Mouse (Mus musculus): Measurements from ENCODE around the gene Gm45716. TPM values are rescaled to one million over a fixed set of nuclear protein-coding genes. Genes with fewer than 3 reads are reported as not detected.
"Not testable (repeated sequence)": the region's sequence is repeated elsewhere in the genome, so short reads cannot be mapped to it uniquely, and the experiment has no call there.

The Gm45716 gene
- polyA plus RNA-seq, 1 experiment from 2014 or later, result 49.5 TPM

- H3K9ac ChIP-seq, result no peak overlapping the region
- no peak overlapping the region for H3K4me2 ChIP-seq
- no peak for ATAC-seq (ENCODE audit: insufficient number of reproducible peaks, low FRiP score)
- H3K27ac ChIP-seq (ENCODE audit: poor library complexity, severe bottlenecking), result no peak overlapping the region
- 91% methylated on average over 5 of the region's 5 CpGs for WGBS
- peaks cover 12% of the 10 kb centered on the region for H3K4me1 ChIP-seq (replicated peaks)
- no peaks in the 10 kb centered on the region for H3K9me3 ChIP-seq (replicated peaks)
- H3K27me3 ChIP-seq (replicated peaks), result no peaks in the 10 kb centered on the region
- H3K4me3 ChIP-seq, result no peak overlapping the region
- H3K36me3 ChIP-seq, result peaks cover 82% of the 10 kb centered on the region
Observed at GRCm38 (mm10) chr11:90268934-90269333, 81.5 kb downstream of the Gm45716 start.

GRCm38 (mm10) chr11:90269398-90270123 lies 82.1 kb downstream of the Gm45716 start:
- Histone ChIP-seq H3K4me2 (no peak overlapping the region), H3K4me3 (no peak overlapping the region), H3K4me1 (replicated peaks) (peaks cover 11% of the 10 kb centered on the region), H3K9ac (no peak overlapping the region), H3K27ac (ENCODE audit: poor library complexity, severe bottlenecking) (no peak overlapping the region), H3K36me3 (peaks cover 82% of the 10 kb centered on the region), H3K9me3 (replicated peaks) (no peaks in the 10 kb centered on the region), H3K27me3 (replicated peaks) (no peaks in the 10 kb centered on the region)
- no peak for ATAC-seq (ENCODE audit: insufficient number of reproducible peaks, low FRiP score)
- 70% methylated on average over 18 of the region's 18 CpGs for WGBS

- no peak overlapping the region for H3K27ac ChIP-seq (ENCODE audit: poor library complexity, severe bottlenecking)
- H3K4me1 ChIP-seq (replicated peaks), result peaks cover 10% of the 10 kb centered on the region
- no peak overlapping the region for H3K4me2 ChIP-seq
- ATAC-seq (ENCODE audit: insufficient number of reproducible peaks, low FRiP score), result no peak
- no peak overlapping the region for H3K9ac ChIP-seq
- H3K27me3 ChIP-seq (replicated peaks), result no peaks in the 10 kb centered on the region
- peaks cover 78% of the 10 kb centered on the region for H3K36me3 ChIP-seq
- no peaks in the 10 kb centered on the region for H3K9me3 ChIP-seq (replicated peaks)
- WGBS, result 83% methylated on average over 11 of the region's 11 CpGs
- H3K4me3 ChIP-seq, result no peak overlapping the region
Observed at GRCm38 (mm10) chr11:90270132-90270877, 82.8 kb downstream of the Gm45716 start.

GRCm38 (mm10) chr11:90274187-90274586 lies 86.7 kb downstream of the Gm45716 start:
- no peak overlapping the region for H3K27ac ChIP-seq (ENCODE audit: poor library complexity, severe bottlenecking)
- peaks cover 68% of the 10 kb centered on the region for H3K36me3 ChIP-seq
- WGBS, result 62% methylated on average over 1 of the region's 1 CpGs

GRCm38 (mm10) chr11:90275663-90276062 lies 88.2 kb downstream of the Gm45716 start:
- Histone ChIP-seq H3K4me3 (no peak overlapping the region), H3K9ac (no peak overlapping the region), H3K27me3 (replicated peaks) (no peaks in the 10 kb centered on the region), H3K36me3 (peaks cover 58% of the 10 kb centered on the region), H3K27ac (ENCODE audit: poor library complexity, severe bottlenecking) (no peak overlapping the region), H3K4me2 (no peak overlapping the region), H3K4me1 (replicated peaks) (peaks cover 12% of the 10 kb centered on the region), H3K9me3 (replicated peaks) (no peaks in the 10 kb centered on the region)
- whole genome bisulfite sequencing, result 85% methylated on average over 7 of the region's 7 CpGs
- ATAC-seq (ENCODE audit: insufficient number of reproducible peaks, low FRiP score), result no peak

More at GRCm38 (mm10) chr11:90274187-90274586, 86.7 kb downstream of the Gm45716 start:
- no peak overlapping the region for H3K4me2 ChIP-seq
- H3K4me1 ChIP-seq (replicated peaks), result peaks cover 12% of the 10 kb centered on the region
- H3K9me3 ChIP-seq (replicated peaks), result no peaks in the 10 kb centered on the region
- no peak overlapping the region for H3K9ac ChIP-seq
- no peaks in the 10 kb centered on the region for H3K27me3 ChIP-seq (replicated peaks)
- ATAC-seq (ENCODE audit: insufficient number of reproducible peaks, low FRiP score), result no peak
- no peak overlapping the region for H3K4me3 ChIP-seq

- WGBS, result 82% methylated on average over 8 of the region's 8 CpGs
- no peak overlapping the region for H3K27ac ChIP-seq (ENCODE audit: poor library complexity, severe bottlenecking)
- no peak for ATAC-seq (ENCODE audit: insufficient number of reproducible peaks, low FRiP score)
- no peaks in the 10 kb centered on the region for H3K9me3 ChIP-seq (replicated peaks)
- no peak overlapping the region for H3K4me3 ChIP-seq
- peaks cover 54% of the 10 kb centered on the region for H3K36me3 ChIP-seq
- no peaks in the 10 kb centered on the region for H3K27me3 ChIP-seq (replicated peaks)
- H3K4me1 ChIP-seq (replicated peaks), result peaks cover 12% of the 10 kb centered on the region
- H3K4me2 ChIP-seq, result no peak overlapping the region
- no peak overlapping the region for H3K9ac ChIP-seq
Observed at GRCm38 (mm10) chr11:90276150-90276549, 88.7 kb downstream of the Gm45716 start.

- ATAC-seq (ENCODE audit: insufficient number of reproducible peaks, low FRiP score), result no peak
- Histone ChIP-seq H3K9me3 (replicated peaks) (no peaks in the 10 kb centered on the region), H3K4me2 (no peak overlapping the region), H3K4me3 (no peak overlapping the region), H3K27me3 (replicated peaks) (no peaks in the 10 kb centered on the region), H3K27ac (ENCODE audit: poor library complexity, severe bottlenecking) (no peak overlapping the region), H3K36me3 (peaks cover 50% of the 10 kb centered on the region), H3K9ac (no peak overlapping the region), H3K4me1 (replicated peaks) (peaks cover 12% of the 10 kb centered on the region)
- WGBS, result 94% methylated on average over 12 of the region's 12 CpGs
Observed at GRCm38 (mm10) chr11:90276561-90276960, 89.1 kb downstream of the Gm45716 start.

- Histone ChIP-seq H3K4me1 (replicated peaks) (0 out of 2 replicates have a peak, but pooled peaks cover 4% of the 10 kb centered on the region), H3K9me3 (replicated peaks) (no peaks in the 10 kb centered on the region), H3K36me3 (peaks cover 25% of the 10 kb centered on the region), H3K4me2 (no peak overlapping the region), H3K27me3 (replicated peaks) (no peaks in the 10 kb centered on the region), H3K27ac (ENCODE audit: poor library complexity, severe bottlenecking) (no peak overlapping the region), H3K4me3 (no peak overlapping the region), H3K9ac (no peak overlapping the region)
- WGBS, result 85% methylated on average over 5 of the region's 5 CpGs
- no peak for ATAC-seq (ENCODE audit: insufficient number of reproducible peaks, low FRiP score)
Observed at GRCm38 (mm10) chr11:90280069-90280468, 92.6 kb downstream of the Gm45716 start.

GRCm38 (mm10) chr11:90281943-90282342 lies 94.5 kb downstream of the Gm45716 start:
- H3K9me3 ChIP-seq (replicated peaks); H3K4me2 ChIP-seq; H3K27ac ChIP-seq (ENCODE audit: poor library complexity, severe bottlenecking); H3K4me1 ChIP-seq (replicated peaks); H3K27me3 ChIP-seq (replicated peaks); H3K9ac ChIP-seq; ATAC-seq (ENCODE audit: insufficient number of reproducible peaks, low FRiP score); H3K4me3 ChIP-seq: not testable (repeated sequence)
- peaks cover 11% of the 10 kb centered on the region for H3K36me3 ChIP-seq
- 84% methylated on average over 2 of the region's 2 CpGs for WGBS

- WGBS, result 20% methylated on average over 4 of the region's 4 CpGs
- ATAC-seq (ENCODE audit: insufficient number of reproducible peaks, low FRiP score), result no peak
- no peak overlapping the region for H3K4me2 ChIP-seq
Observed at GRCm38 (mm10) chr11:90283159-90283558, 95.7 kb downstream of the Gm45716 start.

GRCm38 (mm10) chr11:90283601-90284000 lies 96.1 kb downstream of the Gm45716 start:
- Histone ChIP-seq H3K4me3 (no peak overlapping the region), H3K36me3 (peaks cover 5% of the 10 kb centered on the region; the same call in 1 of the 2 replicates), H3K4me1 (replicated peaks) (no peaks in the 10 kb centered on the region), H3K9ac (no peak overlapping the region), H3K27me3 (replicated peaks) (no peaks in the 10 kb centered on the region), H3K27ac (ENCODE audit: poor library complexity, severe bottlenecking) (no peak overlapping the region), H3K4me2 (no peak overlapping the region), H3K9me3 (replicated peaks) (no peaks in the 10 kb centered on the region)
- 69% methylated on average over 6 of the region's 6 CpGs for WGBS
- no peak for ATAC-seq (ENCODE audit: insufficient number of reproducible peaks, low FRiP score)

More at GRCm38 (mm10) chr11:90283159-90283558, 95.7 kb downstream of the Gm45716 start:
- H3K36me3 ChIP-seq, result peaks cover 5% of the 10 kb centered on the region; the same call in 1 of the 2 replicates
- H3K9me3 ChIP-seq (replicated peaks), result no peaks in the 10 kb centered on the region
- H3K4me3 ChIP-seq, result no peak overlapping the region
- H3K9ac ChIP-seq, result no peak overlapping the region
- no peaks in the 10 kb centered on the region for H3K27me3 ChIP-seq (replicated peaks)
- H3K4me1 ChIP-seq (replicated peaks), result no peaks in the 10 kb centered on the region
- no peak overlapping the region for H3K27ac ChIP-seq (ENCODE audit: poor library complexity, severe bottlenecking)

All from heart, embryonic 12.5 days (tissue).